Mouse (Mus musculus): ENCODE data around the gene Lpcat2. TPM values are rescaled to one million over a fixed set of nuclear protein-coding genes. Genes with fewer than 3 reads are reported as not detected.

Gene Lpcat2
- total and polyA plus RNA-seq, 3 experiments: 5.2 to 7.5 TPM; not detected in 1

GRCm38 (mm10) chr8:92893870-92894269 is 38.7 kb downstream of the Lpcat2 start:
- H3K27me3 ChIP-seq (ENCODE audit: control insufficient read depth in 1 of 2, insufficient read depth in 2 of 2, low read length in 2 of 2): no peaks in the 10 kb centered on the region
- no peaks in the 10 kb centered on the region for H3K4me1 ChIP-seq (ENCODE audit: control insufficient read depth in 1 of 2, insufficient read depth in 2 of 2, low read length in 2 of 2)
- no peaks in the 10 kb centered on the region for H3K79me2 ChIP-seq (ENCODE audit: control insufficient read depth, insufficient read depth, low read length, poor library complexity)
- H3K27ac ChIP-seq (ENCODE audit: control insufficient read depth, low read depth, low read length): no peak overlapping the region
- no peak overlapping the region for H3K9ac ChIP-seq (ENCODE audit: control insufficient read depth, low read depth, low read length, poor library complexity, severe bottlenecking)
- H3K4me3 ChIP-seq (ENCODE audit: control insufficient read depth in 1 of 2, insufficient read depth in 1 of 2, low read depth in 2 of 2, low read length in 2 of 2): no peak overlapping the region
- H3K36me3 ChIP-seq (ENCODE audit: control insufficient read depth in 1 of 2, insufficient read depth in 2 of 2, low read length in 2 of 2): peaks cover 0 to 3% of the 10 kb centered on the region in 2 experiments; a peak in 2 of 4 replicates
- TF ChIP-seq UBTF (IDR thresholded peaks at IDR 0.05; ENCODE audit: borderline replicate concordance, insufficient read depth, low read depth, low read length) (no peak), TBP (IDR thresholded peaks at IDR 0.05; ENCODE audit: low read depth, low read length) (no peak), GABPA (IDR thresholded peaks at IDR 0.05; ENCODE audit: low read depth, low read length) (no peak)
- no peak for DNase-seq (ENCODE audit: low read depth, low spot score)
- H3K9me3 ChIP-seq (replicated peaks; ENCODE audit: insufficient read depth, low read length): no peaks in the 10 kb centered on the region

- Histone ChIP-seq H3K4me3 (ENCODE audit: control insufficient read depth in 1 of 2, insufficient read depth in 1 of 2, low read depth in 2 of 2, low read length in 2 of 2) (no peak overlapping the region), H3K79me2 (ENCODE audit: control insufficient read depth, insufficient read depth, low read length, poor library complexity) (no peaks in the 10 kb centered on the region), H3K9me3 (replicated peaks; ENCODE audit: insufficient read depth, low read length) (no peaks in the 10 kb centered on the region), H3K36me3 (ENCODE audit: control insufficient read depth in 1 of 2, insufficient read depth in 2 of 2, low read length in 2 of 2) (no peaks in the 10 kb centered on the region; a peak in 1 of 4 replicates), H3K27ac (ENCODE audit: control insufficient read depth, low read depth, low read length) (no peak overlapping the region), H3K4me1 (ENCODE audit: control insufficient read depth in 1 of 2, insufficient read depth in 2 of 2, low read length in 2 of 2) (no peaks in the 10 kb centered on the region), H3K27me3 (ENCODE audit: control insufficient read depth in 1 of 2, insufficient read depth in 2 of 2, low read length in 2 of 2) (no peaks in the 10 kb centered on the region), H3K9ac (ENCODE audit: control insufficient read depth, low read depth, low read length, poor library complexity, severe bottlenecking) (no peak overlapping the region)
- no peak for DNase-seq (ENCODE audit: low read depth, low spot score)
- no peak for TF ChIP-seq MXI1 (IDR thresholded peaks at IDR 0.05; ENCODE audit: low read depth, low read length)
- no peak for TF ChIP-seq EP300 (IDR thresholded peaks at IDR 0.05; ENCODE audit: low read depth in 1 of 2, low read length in 2 of 2)
- TF ChIP-seq RAD21 (IDR thresholded peaks at IDR 0.05; ENCODE audit: low read depth, low read length): no peak
- no peak for TF ChIP-seq UBTF (IDR thresholded peaks at IDR 0.05; ENCODE audit: borderline replicate concordance, insufficient read depth, low read depth, low read length)
- TF ChIP-seq MAFK (IDR thresholded peaks at IDR 0.05; ENCODE audit: borderline replicate concordance, low read depth, low read length): no peak
- no peak for TF ChIP-seq POLR2A (IDR thresholded peaks at IDR 0.05; ENCODE audit: control insufficient read depth in 1 of 2, insufficient read depth in 1 of 2, low read depth in 1 of 2, low read length in 2 of 2, poor library complexity in 1 of 2)
These were observed 39.9 kb downstream of the Lpcat2 start for GRCm38 (mm10) chr8:92895053-92895452.

- H3K27me3 ChIP-seq (ENCODE audit: control insufficient read depth in 1 of 2, insufficient read depth in 2 of 2, low read length in 2 of 2): no peaks in the 10 kb centered on the region
- H3K4me1 ChIP-seq (ENCODE audit: control insufficient read depth in 1 of 2, insufficient read depth in 2 of 2, low read length in 2 of 2): no peaks in the 10 kb centered on the region
- no peak overlapping the region for H3K9ac ChIP-seq (ENCODE audit: control insufficient read depth, low read depth, low read length, poor library complexity, severe bottlenecking)
- H3K4me3 ChIP-seq (ENCODE audit: control insufficient read depth in 1 of 2, insufficient read depth in 1 of 2, low read depth in 2 of 2, low read length in 2 of 2): no peak overlapping the region
- H3K79me2 ChIP-seq (ENCODE audit: control insufficient read depth, insufficient read depth, low read length, poor library complexity): no peaks in the 10 kb centered on the region
- H3K36me3 ChIP-seq (ENCODE audit: control insufficient read depth in 1 of 2, insufficient read depth in 2 of 2, low read length in 2 of 2): no peaks in the 10 kb centered on the region
- H3K27ac ChIP-seq (ENCODE audit: control insufficient read depth, low read depth, low read length): no peak overlapping the region
- TF ChIP-seq CHD1 (IDR thresholded peaks at IDR 0.05; ENCODE audit: low read depth, low read length) (no peak), MYB (IDR thresholded peaks at IDR 0.05; ENCODE audit: low read depth, low read length) (no peak), JUND (IDR thresholded peaks at IDR 0.05; ENCODE audit: low read depth, low read length) (no peak), CTCF (IDR thresholded peaks at IDR 0.05 in 2 of 3, conservative IDR thresholded peaks at IDR 0.05 in 1 of 3; ENCODE audit: control insufficient read depth in 1 of 3, insufficient read depth in 1 of 3, low read depth in 2 of 3, low read length in 3 of 3, poor library complexity in 1 of 3, severe bottlenecking in 1 of 3) (peak in 2 of 3 experiments; percentile 24 to 29; a peak in 3 of 6 replicates), USF2 (IDR thresholded peaks at IDR 0.05; ENCODE audit: borderline replicate concordance in 1 of 2, insufficient read depth in 1 of 2, low read depth in 1 of 2, low read length in 2 of 2) (no peak), USF1 (IDR thresholded peaks at IDR 0.05; ENCODE audit: low read depth, low read length) (no peak), ZC3H11A (IDR thresholded peaks at IDR 0.05; ENCODE audit: low read depth, low read length) (no peak), UBTF (IDR thresholded peaks at IDR 0.05; ENCODE audit: borderline replicate concordance, insufficient read depth, low read depth, low read length) (no peak), MEF2A (IDR thresholded peaks at IDR 0.05; ENCODE audit: extremely low read depth, insufficient replicate concordance, low read depth, low read length, poor library complexity, severe bottlenecking) (no peak), SIN3A (IDR thresholded peaks at IDR 0.05; ENCODE audit: low read length) (no peak), KAT2A (conservative IDR thresholded peaks at IDR 0.05; ENCODE audit: low read depth, low read length) (no peak), BHLHE40 (IDR thresholded peaks at IDR 0.05; ENCODE audit: borderline replicate concordance, low read depth, low read length) (no peak), SMC3 (IDR thresholded peaks at IDR 0.05; ENCODE audit: low read depth, low read length) (0 out of 2 replicates have a peak, but pooled peaks have one; percentile 9), E2F4 (IDR thresholded peaks at IDR 0.05; ENCODE audit: borderline replicate concordance, low read depth, low read length) (no peak), MAFK (IDR thresholded peaks at IDR 0.05; ENCODE audit: borderline replicate concordance, low read depth, low read length) (no peak), RAD21 (IDR thresholded peaks at IDR 0.05; ENCODE audit: low read depth, low read length) (no peak)
- DNase-seq (ENCODE audit: low read depth, low spot score): peak; percentile 44
- H3K9me3 ChIP-seq (replicated peaks; ENCODE audit: insufficient read depth, low read length): no peaks in the 10 kb centered on the region
These were observed 40.9 kb downstream of the Lpcat2 start for GRCm38 (mm10) chr8:92896056-92896455.

All from MEL (cell line).